Mouse (Mus musculus) adrenal gland (tissue): ENCODE results near the gene Gstcd.

Experiments used
- intact Hi-C: fragments of 180-260 bp; cut with DNase I; formaldehyde crosslinking; loops from one replicate; pipeline ENCODE4 v1.15.1; 2025

Gstcd gene

GRCm38 (mm10) chr3:132944193-132944592 lies 147.6 kb downstream of the Gstcd start:
- intact Hi-C loops = no loop called here

- intact Hi-C loops = no loop called here
These were observed 149.1 kb downstream of the Gstcd start for GRCm38 (mm10) chr3:132942778-132943177.

- intact Hi-C loops = no loop called here
These were observed 151.4 kb downstream of the Gstcd start for GRCm38 (mm10) chr3:132940181-132940990.

GRCm38 (mm10) chr3:132939006-132939405 lies 152.8 kb downstream of the Gstcd start:
- intact Hi-C loops = no loop called here

GRCm38 (mm10) chr3:132934649-132935048 lies 157.2 kb downstream of the Gstcd start:
- intact Hi-C loops = no loop called here
